Mouse (Mus musculus) forebrain, embryonic 11.5 days (tissue): ENCODE measurements around the gene Dhrs7c. TPM values are rescaled to one million over a fixed set of nuclear protein-coding genes. Genes with fewer than 3 reads are reported as not detected.

ENCODE experiments used
- ATAC-seq: fragments of 200-750 bp; cut with Nextera tagmentation; replicated peaks from 2 replicates; pipeline ENCODE4 v1.8.0; 2017; ENCODE audit warnings: moderate TSS enrichment; ENCODE audit not compliant: low FRiP score
- DNase-seq: peaks from one replicate; pipeline ENCODE4 v3.0.0-alpha.2; 2017; ENCODE audit warnings: low spot score
- H3K27ac ChIP-seq: fragments of 300-500 bp; sonication (generic); 2 replicates; pipeline ENCODE4 v1.5.1; 2014; ENCODE audit warnings: low read depth, low read length
- H3K27me3 ChIP-seq: fragments of 300-500 bp; sonication (generic); 2 replicates; pipeline ENCODE4 v1.6.1; 2014; ENCODE audit warnings: mild to moderate bottlenecking, low read length, mixed read lengths; ENCODE audit not compliant: control insufficient read depth, insufficient read depth
- H3K36me3 ChIP-seq: fragments of 300-500 bp; sonication (generic); 2 replicates; pipeline ENCODE4 v1.6.1; 2014; ENCODE audit warnings: mild to moderate bottlenecking, low read length, moderate library complexity, mixed read lengths; ENCODE audit not compliant: control insufficient read depth, insufficient read depth
- H3K4me1 ChIP-seq: fragments of 300-500 bp; sonication (generic); replicated peaks from 2 replicates; pipeline ENCODE4 v1.6.1; 2014; ENCODE audit warnings: low read length, mixed read lengths; ENCODE audit not compliant: control insufficient read depth, insufficient read depth
- H3K4me2 ChIP-seq: fragments of 300-500 bp; sonication (generic); 2 replicates; pipeline ENCODE4 v1.6.1; 2014; ENCODE audit warnings: low read depth, mild to moderate bottlenecking, low read length, moderate library complexity, mixed read lengths; ENCODE audit not compliant: severe bottlenecking
- H3K4me3 ChIP-seq: fragments of 300-500 bp; sonication (generic); 2 replicates; pipeline ENCODE4 v1.5.1; 2014; ENCODE audit warnings: low read depth, low read length
- H3K9ac ChIP-seq: fragments of 300-500 bp; sonication (generic); 2 replicates; pipeline ENCODE4 v1.6.1; 2014; ENCODE audit warnings: low read length
- H3K9me3 ChIP-seq: fragments of 300-500 bp; sonication (generic); 2 replicates; pipeline ENCODE4 v1.6.1; 2016; ENCODE audit warnings: low read length, mixed read lengths; ENCODE audit not compliant: control insufficient read depth
- WGBS: fragments of 180-500 bp; shearing (Covaris S2); extraction: QIAGEN DNeasy Blood & Tissue Kit; methylation state at CpG from one replicate; pipeline ENCODE4 v1.1.7; 2014; 5-methylcytosine and 5-hydroxymethylcytosine counted together
- polyA plus RNA-seq: library from polyadenylated mRNA; unstranded; fragments of >200 nt; fragmentation: Nextera tagmentation; extraction: Ambion mirVana; gene quantifications from 2 replicates; pipeline ENCODE4 v1.2.1, GENCODE M21; 2014

Gene Dhrs7c
- polyA plus RNA-seq, 1 experiment from 2014 or later = not detected

DNA sequence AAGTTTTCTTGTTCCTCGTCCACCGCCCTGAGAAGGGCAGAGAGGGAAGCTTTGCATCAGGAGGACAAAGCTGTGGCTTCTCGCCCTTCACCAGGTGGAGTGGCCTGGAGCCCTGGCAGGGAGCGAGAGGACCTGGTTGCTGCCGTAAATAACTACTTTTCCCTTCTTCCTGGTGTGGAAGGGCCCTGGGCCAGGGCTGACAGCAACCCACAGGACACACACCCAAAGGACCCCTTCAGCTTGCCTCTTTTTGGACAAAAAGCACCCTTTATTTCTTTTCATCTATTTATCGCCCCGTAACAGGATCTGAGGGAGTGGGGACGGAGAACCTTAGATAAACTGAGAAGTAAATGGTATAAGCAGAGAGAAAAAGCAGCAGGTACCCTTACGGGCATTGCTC, 60.5 kb downstream of the Dhrs7c start:
- Histone ChIP-seq H3K27me3 (no peaks in the 10 kb centered on the region), H3K9ac (no peak overlapping the region), H3K4me3 (no peak overlapping the region), H3K36me3 (no peaks in the 10 kb centered on the region), H3K4me1 (no peaks in the 10 kb centered on the region), H3K9me3 (no peaks in the 10 kb centered on the region), H3K4me2 (no peak overlapping the region), H3K27ac (no peak overlapping the region)
- ATAC-seq (no peak), DNase-seq (no peak)
- WGBS = 89% methylated on average over 9 of the region's 9 CpGs

DNA sequence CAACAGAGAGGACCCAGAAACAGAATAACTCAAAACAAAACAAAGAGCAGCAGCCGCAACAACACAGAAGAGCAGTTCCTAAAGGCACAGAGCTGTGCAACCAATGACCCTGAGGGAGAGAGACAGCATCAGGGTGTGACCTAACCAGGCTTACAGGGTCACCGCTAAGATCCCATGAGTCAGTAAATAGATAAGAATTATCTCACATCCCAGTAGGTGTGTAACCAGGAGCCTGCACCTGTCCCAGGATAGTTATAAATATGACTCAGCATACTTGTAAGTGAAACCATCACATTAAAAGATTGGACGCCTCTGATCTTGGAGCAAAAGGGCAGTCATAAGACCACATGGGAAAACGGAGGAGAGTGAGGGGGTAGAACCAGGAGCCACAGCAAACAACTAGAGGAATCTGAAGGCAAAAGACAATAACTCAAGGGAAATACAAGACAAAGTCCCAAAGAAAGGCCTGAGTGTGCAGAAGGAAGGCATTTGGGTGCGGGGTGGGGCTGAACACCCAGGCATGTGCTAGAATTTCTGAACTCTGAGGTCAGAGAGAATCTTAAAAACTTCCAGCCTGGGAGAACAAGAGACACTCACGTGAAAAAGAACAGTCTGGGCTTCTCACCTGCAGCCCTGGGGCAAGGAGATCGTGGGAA, 62.9 kb downstream of the Dhrs7c start:
- H3K4me2 ChIP-seq = no peak overlapping the region
- no peaks in the 10 kb centered on the region for H3K36me3 ChIP-seq
- DNase-seq = no peak

DNA sequence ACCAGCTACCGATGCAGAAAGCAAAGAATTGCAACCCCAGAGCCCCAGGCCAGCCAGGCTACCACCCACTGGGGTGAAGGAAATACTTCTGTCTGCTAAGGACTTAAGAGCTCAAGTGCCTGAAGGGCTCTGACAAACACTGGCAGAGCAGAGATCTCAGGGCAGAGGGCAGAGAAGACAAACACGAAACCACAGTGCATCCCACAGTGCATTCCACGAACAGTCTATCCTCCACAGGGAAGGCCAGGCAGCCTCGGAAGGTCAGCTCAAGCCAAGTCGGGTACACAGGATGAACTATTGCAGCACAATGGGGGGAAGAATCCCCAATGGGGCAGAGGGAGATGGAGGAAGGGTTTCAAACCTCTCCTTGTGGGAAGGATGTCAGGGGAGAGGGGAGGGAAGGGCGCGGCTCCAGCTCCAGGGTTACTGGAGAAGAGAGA, 63.4 kb downstream of the Dhrs7c start:
- no peak overlapping the region for H3K4me2 ChIP-seq
- peak; percentile 58 for DNase-seq
- H3K27ac ChIP-seq = no peak overlapping the region
- H3K4me3 ChIP-seq = no peak overlapping the region
- 8% methylated on average over 7 of the region's 7 CpGs for WGBS
- no peaks in the 10 kb centered on the region for H3K4me1 ChIP-seq
- no peaks in the 10 kb centered on the region for H3K9me3 ChIP-seq
- no peak overlapping the region for H3K9ac ChIP-seq
- H3K36me3 ChIP-seq = no peaks in the 10 kb centered on the region
- ATAC-seq = no peak
- H3K27me3 ChIP-seq = no peaks in the 10 kb centered on the region

More for the DNA sequence above, 62.9 kb downstream of the Dhrs7c start:
- Histone ChIP-seq H3K4me1 (no peaks in the 10 kb centered on the region), H3K27ac (no peak overlapping the region), H3K27me3 (no peaks in the 10 kb centered on the region), H3K9ac (no peak overlapping the region), H3K9me3 (no peaks in the 10 kb centered on the region), H3K4me3 (no peak overlapping the region)
- WGBS = 52% methylated on average over 7 of the region's 7 CpGs
- no peak for ATAC-seq

DNA sequence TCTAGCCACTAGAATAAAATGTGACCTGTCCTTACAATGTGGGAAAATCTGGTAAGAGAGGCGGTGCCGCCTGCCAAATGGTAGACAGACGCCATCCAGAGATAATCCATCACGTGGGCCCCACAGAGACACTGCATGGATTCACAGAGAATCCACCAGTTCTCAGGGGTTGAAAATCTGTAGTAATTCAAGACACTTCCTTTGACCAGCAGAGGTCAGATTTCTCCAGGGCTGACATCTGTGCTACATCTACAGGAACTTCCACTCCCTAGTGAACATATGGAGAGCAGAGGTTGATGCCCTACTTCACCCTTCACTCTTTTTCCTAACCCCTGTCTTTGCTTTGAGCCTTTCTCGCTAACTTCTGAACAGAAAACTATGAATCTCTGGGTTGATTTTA, 67.1 kb downstream of the Dhrs7c start:
- Histone ChIP-seq H3K9me3 (no peaks in the 10 kb centered on the region), H3K27me3 (no peaks in the 10 kb centered on the region), H3K27ac (no peak overlapping the region), H3K4me2 (no peak overlapping the region), H3K4me1 (no peaks in the 10 kb centered on the region), H3K9ac (no peak overlapping the region), H3K36me3 (no peaks in the 10 kb centered on the region), H3K4me3 (no peak overlapping the region)
- DNase-seq (no peak), ATAC-seq (no peak)
- 76% methylated on average over 5 of the region's 5 CpGs for WGBS

Other genes starting within 250 kb of the Dhrs7c start
- gene Rcvrn, start 102.9 kb upstream of the Dhrs7c start, polyA plus RNA-seq = not detected in 2 replicates
- 0.05 TPM in 1 of 2 replicates, not detected in the other for gene Glp2r, start 27.0 kb upstream of the Dhrs7c start, polyA plus RNA-seq
- not detected in 2 replicates for gene Gsg1l2, start 23.6 kb upstream of the Dhrs7c start, polyA plus RNA-seq
- gene Usp43, start 124.0 kb downstream of the Dhrs7c start, polyA plus RNA-seq = 1.0 and 1.4 TPM in 2 replicates
- gene Cfap52, start 167.5 kb downstream of the Dhrs7c start, polyA plus RNA-seq = 0.86 and 1.4 TPM in 2 replicates
- gene Stx8, start 168.0 kb downstream of the Dhrs7c start, polyA plus RNA-seq = 52.6 and 53.8 TPM in 2 replicates